Mouse (Mus musculus) CH12.LX (cell line): ENCODE data around the gene Elovl5. TPM values are rescaled to one million over a fixed set of nuclear protein-coding genes. Genes with fewer than 3 reads are reported as not detected.
A peak's percentile ranks its signal among the peaks of the same experiment; 100 is the strongest.

ENCODE experiments used
- DNase-seq: peaks from one replicate; pipeline ENCODE4 v3.0.0-alpha.2; 2013; ENCODE audit errors: extremely low read depth
- H3K27ac ChIP-seq: 2 replicates; pipeline ENCODE4 v1.5.1; 2012; ENCODE audit warnings: low read depth, mild to moderate bottlenecking, control low read depth, moderate library complexity; ENCODE audit not compliant: insufficient read depth
- H3K27me3 ChIP-seq: replicated peaks from 2 replicates; pipeline ENCODE3; 2012; ENCODE audit warnings: inconsistent platforms
- H3K36me3 ChIP-seq, 2 experiments: replicated peaks in 1 of 2; 2 replicates each; pipeline versions ENCODE3 to v1.6.1; 2012; ENCODE audit warnings: inconsistent platforms in 1 of 2, low read length in 1 of 2, mild to moderate bottlenecking in 1 of 2, mixed read lengths in 1 of 2, moderate library complexity in 1 of 2; ENCODE audit not compliant: control insufficient read depth in 1 of 2, insufficient read depth in 1 of 2
- H3K4me1 ChIP-seq, 2 experiments: 2 replicates each; pipeline ENCODE4 v1.6.1; 2012; ENCODE audit warnings: inconsistent platforms in 1 of 2, moderate library complexity in 1 of 2; ENCODE audit not compliant: insufficient read depth in 2 of 2, control insufficient read depth in 1 of 2
- H3K4me2 ChIP-seq: 2 replicates; pipeline ENCODE4 v1.6.1; 2012; ENCODE audit warnings: low read depth, mild to moderate bottlenecking, control low read depth; ENCODE audit not compliant: poor library complexity, insufficient read depth, severe bottlenecking
- H3K4me3 ChIP-seq, 3 experiments: fragments of 150-350 bp in 1 of 3; sonication (generic) in 1 of 3; replicated peaks in 1 of 3; 2 replicates each; pipeline versions ENCODE3 to v1.5.1; 2011 to 2012; ENCODE audit warnings: low read depth in 2 of 3, low read length in 2 of 3, mild to moderate bottlenecking in 2 of 3, moderate library complexity in 2 of 3, control low read depth in 1 of 3, improper control_type of control experiment in 1 of 3, inconsistent platforms in 1 of 3, mixed read lengths in 1 of 3; ENCODE audit not compliant: poor library complexity in 1 of 3
- H3K79me2 ChIP-seq: replicated peaks from 2 replicates; pipeline ENCODE4 v1.6.1; 2012; ENCODE audit warnings: mild to moderate bottlenecking, moderate library complexity; ENCODE audit not compliant: control insufficient read depth, poor library complexity, insufficient read depth, severe bottlenecking; ENCODE audit errors: extremely low read depth
- H3K9ac ChIP-seq: 2 replicates; pipeline ENCODE4 v1.6.1; 2012; ENCODE audit warnings: low read depth, mild to moderate bottlenecking, control low read depth, moderate library complexity; ENCODE audit not compliant: insufficient read depth
- H3K9me3 ChIP-seq: replicated peaks from 2 replicates; pipeline ENCODE3; 2012; ENCODE audit warnings: low read length, inconsistent platforms, mixed read lengths
- BHLHE40 ChIP-seq: IDR thresholded peaks from 2 replicates; pipeline ENCODE4 v1.6.1; 2011; ENCODE audit warnings: mild to moderate bottlenecking, low read depth, low read length, improper control_type of control experiment
- CHD1 ChIP-seq: IDR thresholded peaks from 2 replicates; pipeline ENCODE4 v1.6.1; 2012; ENCODE audit warnings: low read depth, low read length, improper control_type of control experiment, inconsistent platforms
- CTCF ChIP-seq, 2 experiments: IDR thresholded peaks in 1 of 2; conservative IDR thresholded peaks in 1 of 2; 2 replicates each; pipeline ENCODE4 v1.5.1; 2011 to 2012; ENCODE audit warnings: low read depth in 2 of 2, low read length in 2 of 2, improper control_type of control experiment in 1 of 2, inconsistent platforms in 1 of 2, mild to moderate bottlenecking in 1 of 2, moderate library complexity in 1 of 2
- ELF1 ChIP-seq: IDR thresholded peaks from 2 replicates; pipeline ENCODE4 v1.6.1; 2014; ENCODE audit warnings: low read depth, mild to moderate bottlenecking, inconsistent platforms, low read length, improper control_type of control experiment
- EP300 ChIP-seq: IDR thresholded peaks from 2 replicates; pipeline ENCODE4 v1.6.1; 2011; ENCODE audit warnings: low read length, improper control_type of control experiment
- ETS1 ChIP-seq: conservative IDR thresholded peaks from 2 replicates; pipeline ENCODE4 v1.6.1; 2012; ENCODE audit warnings: low read depth, mild to moderate bottlenecking, inconsistent platforms, low read length, improper control_type of control experiment, moderate library complexity
- GABPA ChIP-seq: IDR thresholded peaks from 2 replicates; pipeline ENCODE4 v1.6.1; 2012; ENCODE audit warnings: low read depth, low read length, improper control_type of control experiment, inconsistent platforms; ENCODE audit not compliant: insufficient replicate concordance
- HCFC1 ChIP-seq: IDR thresholded peaks from 2 replicates; pipeline ENCODE4 v1.6.1; 2012; ENCODE audit warnings: low read depth, mild to moderate bottlenecking, inconsistent platforms, low read length, improper control_type of control experiment
- IRF4 ChIP-seq: IDR thresholded peaks from 2 replicates; pipeline ENCODE4 v1.6.1; 2014; ENCODE audit warnings: low read depth, mild to moderate bottlenecking, inconsistent platforms, low read length, improper control_type of control experiment
- JUN ChIP-seq: IDR thresholded peaks from 2 replicates; pipeline ENCODE4 v1.6.1; 2011; ENCODE audit warnings: low read depth, mild to moderate bottlenecking, low read length, improper control_type of control experiment, moderate library complexity; ENCODE audit not compliant: insufficient read depth
- KAT2A ChIP-seq: IDR thresholded peaks from 2 replicates; pipeline ENCODE4 v1.6.1; 2012; ENCODE audit warnings: low read length, improper control_type of control experiment, inconsistent platforms; ENCODE audit not compliant: insufficient replicate concordance
- MAFK ChIP-seq: IDR thresholded peaks from 2 replicates; pipeline ENCODE4 v1.6.1; 2011; ENCODE audit warnings: low read length, improper control_type of control experiment; ENCODE audit not compliant: insufficient replicate concordance
- MAX ChIP-seq: IDR thresholded peaks from 2 replicates; pipeline ENCODE4 v1.6.1; 2011; ENCODE audit warnings: low read length, improper control_type of control experiment
- MXI1 ChIP-seq: IDR thresholded peaks from 2 replicates; pipeline ENCODE4 v1.6.1; 2011; ENCODE audit warnings: mild to moderate bottlenecking, low read depth, low read length, improper control_type of control experiment
- MYC ChIP-seq: IDR thresholded peaks from 2 replicates; pipeline ENCODE4 v1.6.1; 2011; ENCODE audit warnings: low read depth, mild to moderate bottlenecking, improper control_type of control experiment, low read length
- NRF1 ChIP-seq: IDR thresholded peaks from 2 replicates; pipeline ENCODE4 v1.6.1; 2014; ENCODE audit warnings: low read depth, mild to moderate bottlenecking, inconsistent platforms, low read length, improper control_type of control experiment, moderate library complexity
- PAX5 ChIP-seq: IDR thresholded peaks from 2 replicates; pipeline ENCODE4 v1.6.1; 2012; ENCODE audit warnings: low read length, inconsistent platforms, mixed read lengths
- POLR2AphosphoS2 ChIP-seq: IDR thresholded peaks from 2 replicates; pipeline ENCODE4 v1.6.1; 2011; ENCODE audit warnings: low read depth, low read length, improper control_type of control experiment
- SMC3 ChIP-seq: IDR thresholded peaks from 2 replicates; pipeline ENCODE4 v1.6.1; 2011; ENCODE audit warnings: low read depth, low read length, improper control_type of control experiment
- TBP ChIP-seq: conservative IDR thresholded peaks from 2 replicates; pipeline ENCODE4 v1.6.1; 2011; ENCODE audit warnings: low read depth, low read length, improper control_type of control experiment
- TCF12 ChIP-seq: IDR thresholded peaks from 2 replicates; pipeline ENCODE4 v1.6.1; 2014; ENCODE audit warnings: low read depth, mild to moderate bottlenecking, inconsistent platforms, low read length, improper control_type of control experiment
- USF1 ChIP-seq: IDR thresholded peaks from 2 replicates; pipeline ENCODE4 v1.6.1; 2014; ENCODE audit warnings: low read depth, mild to moderate bottlenecking, inconsistent platforms, low read length, improper control_type of control experiment
- USF2 ChIP-seq: conservative IDR thresholded peaks from 2 replicates; pipeline ENCODE4 v1.6.1; 2011; ENCODE audit warnings: low read depth, low read length, improper control_type of control experiment
- ZKSCAN1 ChIP-seq: IDR thresholded peaks from 2 replicates; pipeline ENCODE4 v1.6.1; 2012; ENCODE audit warnings: low read depth, inconsistent platforms, low read length, improper control_type of control experiment, borderline replicate concordance
- dilution Hi-C: fragments of 300-500 bp; cut with MboI; formaldehyde crosslinking; loops from 2 replicates; pipeline ENCODE4 v1.14.3; 2020; ENCODE audit warnings: low sequenced_read_pairs; ENCODE audit not compliant: extremely low pct_unique_long_range_greater_than_20kb, extremely low pct_ligation_motif_present
- in situ Hi-C: fragments of 300-500 bp; cut with MboI; formaldehyde crosslinking; loops from 3 replicates; pipeline ENCODE4 v1.14.3; 2019; ENCODE audit warnings: low sequenced_read_pairs, low pct_ligation_motif_present, low pct_unique_long_range_greater_than_20kb, mixed read lengths
- polyA plus RNA-seq: library from polyadenylated mRNA; unstranded; fragments of >175 nt; gene quantifications from 2 replicates; pipeline ENCODE4 v1.2.1, GENCODE M21; 2012; ENCODE audit warnings: low read depth; ENCODE audit not compliant: insufficient read length
- total RNA-seq, 2 experiments: library from RNA; depleted of rRNA; stranded (reverse); fragments of 300-350 nt in 1 of 2; fragments of >200 nt in 1 of 2; gene quantifications; 2 replicates each; pipeline ENCODE4 v1.2.3; 2012 to 2014

Elovl5 gene
- total and polyA plus RNA-seq, 3 experiments: 44.0 to 122 (median 63.0) TPM

DNA sequence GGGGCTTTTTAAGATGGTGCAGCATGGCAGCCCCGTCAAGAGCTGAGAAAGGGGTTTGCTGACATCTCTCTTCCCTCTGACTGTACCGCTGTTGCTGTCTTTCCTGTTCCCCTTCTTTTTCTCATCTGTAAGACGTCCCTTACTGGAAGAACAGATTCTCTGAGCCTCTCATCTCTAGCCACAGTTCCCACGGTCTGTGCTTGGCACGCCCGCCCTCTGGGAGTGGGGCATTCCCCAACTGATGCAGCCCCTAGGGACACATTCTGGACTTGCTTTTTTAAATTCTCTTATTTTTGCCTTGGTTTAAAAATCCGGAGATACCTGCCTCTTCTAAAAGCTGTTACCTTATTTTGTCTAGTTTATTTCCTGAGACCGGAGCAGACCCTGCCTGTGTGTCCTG, 73.1 kb downstream of the Elovl5 start:
- Histone ChIP-seq H3K9me3 (no peaks in the 10 kb centered on the region), H3K36me3 (peaks cover 2 to 11% of the 10 kb centered on the region in 2 experiments), H3K27ac (no peak overlapping the region), H3K9ac (no peak overlapping the region), H3K27me3 (no peaks in the 10 kb centered on the region), H3K4me1 (peaks cover 10 to 28% of the 10 kb centered on the region in 2 experiments), H3K4me2 (peak overlapping the region; percentile 54), H3K4me3 (no peak overlapping the region), H3K79me2 (no peaks in the 10 kb centered on the region)
- TF ChIP-seq ELF1: no peak
- peak; percentile 75 for TF ChIP-seq ETS1
- peak; percentile 90 for TF ChIP-seq BHLHE40
- TF ChIP-seq TCF12: peak; percentile 33; the same call in 1 of the 2 replicates
- TF ChIP-seq MXI1: 0 out of 2 replicates have a peak, but pooled peaks have one; percentile 33
- no peak for TF ChIP-seq SMC3
- no peak for TF ChIP-seq POLR2AphosphoS2
- TF ChIP-seq USF1: no peak
- 0 out of 2 replicates have a peak, but pooled peaks have one; percentile 20 for TF ChIP-seq MAFK
- TF ChIP-seq KAT2A: 0 out of 2 replicates have a peak, but pooled peaks have one; percentile 32
- peak; percentile 49; the same call in 1 of the 2 replicates for TF ChIP-seq EP300
- TF ChIP-seq MYC: no peak
- TF ChIP-seq HCFC1: no peak
- no peak for TF ChIP-seq JUN
- no peak for TF ChIP-seq USF2
- no peak for TF ChIP-seq TBP
- TF ChIP-seq GABPA: no peak
- no peak for TF ChIP-seq ZKSCAN1
- TF ChIP-seq IRF4: peak; percentile 49; the same call in 1 of the 2 replicates
- TF ChIP-seq CHD1: no peak
- TF ChIP-seq CTCF (conservative IDR thresholded peaks at IDR 0.05 in 1 of 2, IDR thresholded peaks at IDR 0.05 in 1 of 2; ENCODE audit: low read depth in 2 of 2, low read length in 2 of 2): no peak
- TF ChIP-seq NRF1: no peak
- TF ChIP-seq MAX: no peak
- no peak for TF ChIP-seq PAX5
- dilution Hi-C loops: no loop called here
- in situ Hi-C loops: no loop called here
- peak; percentile 60 for DNase-seq
